Mouse (Mus musculus): ENCODE measurements around the gene Ttll4.

The Ttll4 gene

DNA sequence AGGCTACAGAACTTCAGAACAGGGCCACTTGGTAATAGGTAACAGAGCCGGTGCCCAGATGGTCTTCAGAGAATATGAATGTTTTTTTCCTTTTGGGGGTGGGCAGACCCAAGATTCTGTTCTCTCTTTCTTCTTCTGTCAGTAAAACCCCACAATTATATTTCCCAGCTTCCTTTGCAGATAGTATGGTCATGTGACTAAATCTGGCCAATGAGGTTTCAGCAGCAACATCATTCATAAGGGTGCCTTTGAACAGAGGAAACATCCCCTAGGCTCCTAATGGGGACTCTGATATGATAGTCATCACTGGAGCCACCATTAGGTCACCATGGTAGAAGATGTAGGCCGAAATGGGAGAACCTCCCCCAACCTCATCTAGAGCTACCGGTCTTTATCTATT, 91.3 kb downstream of the Ttll4 start:
- no peak for DNase-seq (ENCODE audit: low read depth, low spot score)
